ENCODE assay signal across 29 mouse cellular contexts in genomic region chr2:166597763-166598162, GRCm38 (mm10).
DNase-seq lines count a peak whose midpoint lies in the region; ATAC-seq and TF ChIP-seq lines count a peak whose summit lies in the region.
"Had no signal": no experiment of that assay in that cellular context is flagged by ENCODE, and none has a peak within 500 bp of the region (broad histone marks: within the 10 kb centered on the region; RNA-seq: fewer than 3 reads in every experiment).

No protein-coding gene starts in this region.

- intact Hi-C loops in gastrocnemius, postnatal 14 days (cut with DNase I; ENCODE audit: low total_unique reads): no loop called here

- H3K4me1 ChIP-seq in limb, embryonic 14.5 days (ENCODE audit: control insufficient read depth, insufficient read depth, low read length): peaks cover 3% of the 10 kb centered on the region; the same call in 1 of the 2 replicates
- H3K4me1 ChIP-seq in thymus, adult 2 months (replicated peaks; ENCODE audit: control insufficient read depth, insufficient read depth, low read length): no peaks in the 10 kb centered on the region
- H3K4me1 ChIP-seq: heart, embryonic 13.5 days; midbrain, embryonic 12.5 days; stomach, embryonic 15.5 days had no signal

- DNase-seq in gastrocnemius, postnatal 14 days: peak; percentile 49
- DNase-seq in gastrocnemius, postnatal 4 days (ENCODE audit: low spot score in 2 of 2): no peak
- peak; percentile 21 for DNase-seq in adrenal gland, postnatal 25 days
- peak; percentile 33 to 60 for DNase-seq in adrenal gland, postnatal 36 days
- DNase-seq in limb, embryonic 14.5 days (ENCODE audit: low spot score): no peak
- DNase-seq in thymus, adult 2 months: no peak
- DNase-seq: cerebellum, adult 2 months; cerebellum, postnatal 25 days; embryo, embryonic 11 days; kidney, adult 18-20 months; layer of hippocampus, adult 9-11 months; liver, postnatal 0 days; right cerebral cortex, adult 18-20 months; right cerebral cortex, postnatal 4 days; thymus, postnatal 4 days had no signal

- peaks cover 15% of the 10 kb centered on the region for H3K36me3 ChIP-seq in limb, embryonic 14.5 days (ENCODE audit: control insufficient read depth, insufficient read depth, low read length)
- peaks cover 24% of the 10 kb centered on the region; the same call in 1 of the 2 replicates for H3K36me3 ChIP-seq in thymus, adult 2 months (ENCODE audit: control insufficient read depth, insufficient read depth, low read length)
- H3K36me3 ChIP-seq: stomach, embryonic 15.5 days had no signal

- H3K27me3 ChIP-seq in limb, embryonic 14.5 days (ENCODE audit: control insufficient read depth, insufficient read depth, low read length): no peaks in the 10 kb centered on the region
- H3K27me3 ChIP-seq in thymus, adult 2 months (ENCODE audit: control insufficient read depth, insufficient read depth, low read length): no peaks in the 10 kb centered on the region
- H3K27me3 ChIP-seq: embryonic facial prominence, embryonic 13.5 days; heart, embryonic 13.5 days; hindbrain, embryonic 13.5 days; midbrain, embryonic 12.5 days; neural tube, embryonic 15.5 days; stomach, embryonic 15.5 days had no signal

- H3K4me3 ChIP-seq in limb, embryonic 14.5 days (replicated peaks; ENCODE audit: low read length): no peak overlapping the region
- no peak overlapping the region for H3K4me3 ChIP-seq in thymus, adult 2 months (ENCODE audit: control insufficient read depth, insufficient read depth, low read length)
- H3K4me3 ChIP-seq: embryonic facial prominence, embryonic 13.5 days; erythroblast, embryonic 14.5 days; heart, embryonic 13.5 days; hindbrain, embryonic 13.5 days; midbrain, embryonic 12.5 days; neural tube, embryonic 15.5 days; stomach, embryonic 15.5 days had no signal

- no peak for TF ChIP-seq CTCF in thymus, adult 2 months (IDR thresholded peaks at IDR 0.05; ENCODE audit: borderline replicate concordance, control insufficient read depth, extremely low read depth, insufficient read depth, low read length, poor library complexity)

- WGBS in limb, embryonic 14.5 days: 74% methylated on average over 6 of the region's 6 CpGs
- 97% methylated on average over 6 of the region's 6 CpGs for WGBS in thymus, adult 2 months

- TF ChIP-seq POLR2A in limb, embryonic 14.5 days (IDR thresholded peaks at IDR 0.05; ENCODE audit: borderline replicate concordance, extremely low read depth, insufficient read depth, insufficient read length): no peak
- no peak for TF ChIP-seq POLR2A in thymus, adult 2 months (IDR thresholded peaks at IDR 0.05; ENCODE audit: control insufficient read depth, extremely low read depth, insufficient read depth, low read length, poor library complexity)

- no peak overlapping the region for H3K4me2 ChIP-seq in limb, embryonic 14.5 days (replicated peaks; ENCODE audit: low read depth, low read length, severe bottlenecking)
- H3K4me2 ChIP-seq: embryonic facial prominence, embryonic 13.5 days; heart, embryonic 13.5 days; hindbrain, embryonic 13.5 days; liver, embryonic 11.5 days; midbrain, embryonic 12.5 days; neural tube, embryonic 15.5 days; stomach, embryonic 15.5 days had no signal

- H3K9ac ChIP-seq in limb, embryonic 14.5 days (ENCODE audit: low read depth, low read length, severe bottlenecking): no peak overlapping the region
- H3K9ac ChIP-seq: embryonic facial prominence, embryonic 13.5 days; heart, embryonic 13.5 days; hindbrain, embryonic 13.5 days; liver, postnatal 0 days; midbrain, embryonic 12.5 days; neural tube, embryonic 15.5 days; stomach, embryonic 15.5 days had no signal

- H3K27ac ChIP-seq in limb, embryonic 14.5 days (replicated peaks; ENCODE audit: low read depth, low read length): 0 out of 2 replicates have a peak overlapping the region, but pooled peaks have one; percentile 13
- no peak overlapping the region for H3K27ac ChIP-seq in thymus, adult 2 months (ENCODE audit: control insufficient read depth, insufficient read depth, low read length)
- H3K27ac ChIP-seq: embryonic facial prominence, embryonic 13.5 days; heart, embryonic 13.5 days; hindbrain, embryonic 13.5 days; kidney, postnatal 0 days; macrophage; midbrain, embryonic 12.5 days; neural tube, embryonic 15.5 days; stomach, embryonic 15.5 days had no signal

- H3K9me3 ChIP-seq in limb, embryonic 14.5 days (ENCODE audit: control insufficient read depth, low read length): no peaks in the 10 kb centered on the region
- H3K9me3 ChIP-seq: embryonic facial prominence, embryonic 13.5 days; heart, embryonic 13.5 days; hindbrain, embryonic 13.5 days; midbrain, embryonic 12.5 days; neural tube, embryonic 15.5 days; stomach, embryonic 15.5 days had no signal

- ATAC-seq in limb, embryonic 14.5 days (ENCODE audit: low FRiP score, low read depth): no peak
- ATAC-seq in megakaryocyte-erythroid progenitor cell, adult 5-6 weeks (replicated peaks; ENCODE audit: low FRiP score, low TSS enrichment, poor library complexity, severe bottlenecking): no peak
- ATAC-seq: forebrain, embryonic 16.5 days; inflammation-experienced regulatory T-cells, adult 6 months; liver, postnatal 0 days; lung, postnatal 0 days had no signal

Comparison
In these comparisons a context has a peak if more than half of its experiments do, and no peak if none do; other contexts are left out.
1. DNase-seq: peak in gastrocnemius, postnatal 14 days (single experiment), adrenal gland, postnatal 25 days (single experiment) and adrenal gland, postnatal 36 days (2 of 2); none in gastrocnemius, postnatal 4 days (0 of 2), limb, embryonic 14.5 days (single experiment) and thymus, adult 2 months (single experiment).